Mouse (Mus musculus) limb, embryonic 15.5 days (tissue): ENCODE measurements around the gene Edem3. TPM values are rescaled to one million over a fixed set of nuclear protein-coding genes. Genes with fewer than 3 reads are reported as not detected.

Experiments
- ATAC-seq: fragments of 200-750 bp; cut with Nextera tagmentation; 2 replicates; pipeline ENCODE4 v1.8.0; 2017; ENCODE audit warnings: low read depth, moderate TSS enrichment; ENCODE audit not compliant: insufficient number of reproducible peaks, low FRiP score, low TSS enrichment
- H3K27ac ChIP-seq: fragments of 300-500 bp; sonication (generic); 2 replicates; pipeline ENCODE4 v1.5.1; 2015; ENCODE audit warnings: moderate library complexity, mild to moderate bottlenecking, inconsistent platforms
- H3K27me3 ChIP-seq: fragments of 300-500 bp; sonication (generic); 2 replicates; pipeline ENCODE4 v1.6.1; 2015; ENCODE audit warnings: inconsistent platforms
- H3K36me3 ChIP-seq: fragments of 300-500 bp; sonication (generic); 2 replicates; pipeline ENCODE4 v1.6.1; 2015; ENCODE audit warnings: inconsistent platforms
- H3K4me1 ChIP-seq: fragments of 300-500 bp; sonication (generic); 2 replicates; pipeline ENCODE4 v1.6.1; 2015; ENCODE audit warnings: inconsistent platforms
- H3K4me2 ChIP-seq: fragments of 300-500 bp; sonication (generic); 2 replicates; pipeline ENCODE4 v1.6.1; 2015; ENCODE audit warnings: mild to moderate bottlenecking, inconsistent platforms
- H3K4me3 ChIP-seq: fragments of 300-500 bp; sonication (generic); 2 replicates; pipeline ENCODE4 v1.5.1; 2015; ENCODE audit warnings: mild to moderate bottlenecking, inconsistent platforms
- H3K9ac ChIP-seq: fragments of 300-500 bp; sonication (generic); 2 replicates; pipeline ENCODE4 v1.6.1; 2015; ENCODE audit warnings: inconsistent platforms
- H3K9me3 ChIP-seq: fragments of 300-500 bp; sonication (generic); 2 replicates; pipeline ENCODE4 v1.6.1; 2016; ENCODE audit warnings: inconsistent platforms
- WGBS: fragments of 180-500 bp; shearing (Covaris S2); methylation state at CpG from one replicate; pipeline ENCODE4 v1.1.7; 2015; 5-methylcytosine and 5-hydroxymethylcytosine counted together
- polyA plus RNA-seq: library from polyadenylated mRNA; unstranded; fragments of >200 nt; fragmentation: Nextera tagmentation; extraction: Ambion mirVana; gene quantifications from 2 replicates; pipeline ENCODE4 v1.2.1, GENCODE M21; 2015

The Edem3 gene
- 16.9 and 19.1 TPM in 2 replicates for polyA plus RNA-seq

DNA sequence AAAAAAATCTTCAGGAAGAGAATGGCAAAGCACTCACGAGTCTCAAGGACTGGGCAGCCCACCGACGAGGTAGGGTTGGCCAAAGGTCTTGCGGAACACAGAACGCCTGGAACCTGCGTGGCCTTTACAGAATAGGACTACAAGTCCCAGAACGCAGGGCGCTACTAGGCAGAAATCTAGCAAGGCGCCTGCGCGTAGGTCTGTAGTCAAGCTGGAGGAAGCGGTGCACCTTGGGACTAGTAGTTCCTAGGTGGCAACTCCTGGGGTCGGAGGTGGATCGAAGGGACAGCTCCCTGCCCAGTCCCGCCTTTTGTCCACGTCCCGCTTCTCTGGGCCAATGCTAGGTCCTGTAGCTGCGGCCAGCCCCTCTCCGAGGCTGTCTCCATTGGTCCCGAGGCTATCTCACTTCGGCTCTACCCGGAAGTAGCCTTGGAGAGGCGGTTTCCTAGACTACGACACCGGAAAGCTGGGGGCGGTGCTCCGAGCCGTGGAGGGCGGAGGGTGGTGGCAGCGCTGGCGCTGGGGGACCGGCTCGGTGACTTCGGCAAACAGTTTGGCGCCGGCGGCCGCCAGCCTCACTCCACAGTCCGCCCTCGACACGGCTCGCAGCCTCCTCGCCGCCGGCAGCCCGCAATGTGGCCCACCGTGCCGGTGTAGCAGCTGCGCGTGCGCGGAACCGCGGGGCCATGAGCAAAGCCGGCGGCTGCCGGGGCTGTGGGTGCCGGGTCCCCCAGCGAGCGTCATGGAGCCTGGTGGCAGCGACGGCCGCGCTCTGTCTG lies at the start of gene Edem3:
Edem3 (plus strand) TSS at position 491 of the 779 bp plus-strand sequence.
- peak within 1 kb of the TSS; percentile 80 for H3K27ac ChIP-seq
- ATAC-seq, result peak; percentile 100
- peak within 1 kb of the TSS; percentile 97 for H3K4me3 ChIP-seq
- H3K36me3 ChIP-seq, result no peaks in the 10 kb centered on the region
- H3K27me3 ChIP-seq, result no peaks in the 10 kb centered on the region
- under 1% methylated on average over 64 of the region's 64 CpGs for WGBS
- peaks cover 21% of the 10 kb centered on the region for H3K4me1 ChIP-seq
- peak within 1 kb of the TSS; percentile 73 for H3K9ac ChIP-seq
- peak within 1 kb of the TSS; percentile 90 for H3K4me2 ChIP-seq
- no peaks in the 10 kb centered on the region for H3K9me3 ChIP-seq

DNA sequence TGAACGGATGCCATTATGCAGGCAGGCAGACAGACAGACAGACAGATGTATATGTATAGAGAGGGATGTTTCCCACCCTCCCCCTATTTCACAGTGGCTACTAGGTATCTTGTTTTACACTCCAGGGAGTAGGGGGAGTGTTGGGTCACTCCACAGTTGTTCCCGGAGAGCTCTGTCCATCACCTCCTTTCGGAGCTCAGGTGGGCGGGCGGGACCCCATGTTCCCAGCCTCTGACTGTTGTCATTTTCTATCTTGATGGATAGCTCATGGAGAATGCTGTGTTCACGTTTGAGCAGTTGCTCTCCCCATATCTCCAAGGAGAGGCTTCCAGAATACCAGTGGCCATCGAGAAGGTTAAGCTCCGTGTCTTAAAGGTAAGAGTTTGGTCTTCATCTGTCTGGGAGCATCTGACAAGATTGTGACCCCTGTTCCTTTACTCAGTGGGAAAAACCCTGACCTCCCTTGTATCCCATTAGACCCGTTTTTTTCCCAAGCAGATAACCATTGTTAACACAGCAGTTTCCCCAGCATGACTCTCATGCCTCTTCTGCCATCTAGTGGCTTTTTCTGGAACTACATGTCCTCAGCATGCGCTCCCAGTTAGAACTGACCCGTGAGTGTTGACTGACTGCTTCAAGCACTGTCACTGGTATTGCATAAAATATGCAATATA lies 49.3 kb upstream of the Edem3 start:
- Histone ChIP-seq H3K27me3 (no peaks in the 10 kb centered on the region), H3K4me3 (no peak overlapping the region), H3K36me3 (no peaks in the 10 kb centered on the region), H3K4me1 (0 out of 2 replicates have a peak, but pooled peaks cover 16% of the 10 kb centered on the region), H3K27ac (no peak overlapping the region), H3K9ac (no peak overlapping the region), H3K9me3 (no peaks in the 10 kb centered on the region), H3K4me2 (no peak overlapping the region)
- ATAC-seq, result no peak
- WGBS, result 34% methylated on average over 11 of the region's 11 CpGs

DNA sequence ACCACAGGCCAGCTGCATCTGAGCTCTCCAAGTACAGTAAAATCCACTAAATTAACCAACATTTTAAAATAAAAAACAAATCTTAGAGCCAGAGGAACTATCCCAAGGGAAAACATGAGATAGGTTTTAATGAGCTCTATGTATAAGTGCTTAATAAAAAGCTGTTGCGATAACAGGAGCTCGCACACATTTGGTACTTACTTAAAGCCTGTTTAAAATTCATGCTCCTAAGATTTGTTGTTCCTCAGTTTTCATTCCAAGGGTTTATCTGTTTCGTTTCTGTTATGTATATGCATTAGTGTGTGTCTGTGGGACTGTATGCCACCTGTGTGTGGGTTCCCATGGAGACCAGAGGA lies 48.8 kb upstream of the Edem3 start:
- no peaks in the 10 kb centered on the region for H3K27me3 ChIP-seq
- 0 out of 2 replicates have a peak, but pooled peaks cover 16% of the 10 kb centered on the region for H3K4me1 ChIP-seq
- no peak overlapping the region for H3K27ac ChIP-seq
- H3K4me3 ChIP-seq, result no peak overlapping the region
- H3K36me3 ChIP-seq, result no peaks in the 10 kb centered on the region
- H3K4me2 ChIP-seq, result no peak overlapping the region
- H3K9ac ChIP-seq, result no peak overlapping the region
- H3K9me3 ChIP-seq, result no peaks in the 10 kb centered on the region
- no peak for ATAC-seq
- 76% methylated on average over 3 of the region's 3 CpGs for WGBS

DNA sequence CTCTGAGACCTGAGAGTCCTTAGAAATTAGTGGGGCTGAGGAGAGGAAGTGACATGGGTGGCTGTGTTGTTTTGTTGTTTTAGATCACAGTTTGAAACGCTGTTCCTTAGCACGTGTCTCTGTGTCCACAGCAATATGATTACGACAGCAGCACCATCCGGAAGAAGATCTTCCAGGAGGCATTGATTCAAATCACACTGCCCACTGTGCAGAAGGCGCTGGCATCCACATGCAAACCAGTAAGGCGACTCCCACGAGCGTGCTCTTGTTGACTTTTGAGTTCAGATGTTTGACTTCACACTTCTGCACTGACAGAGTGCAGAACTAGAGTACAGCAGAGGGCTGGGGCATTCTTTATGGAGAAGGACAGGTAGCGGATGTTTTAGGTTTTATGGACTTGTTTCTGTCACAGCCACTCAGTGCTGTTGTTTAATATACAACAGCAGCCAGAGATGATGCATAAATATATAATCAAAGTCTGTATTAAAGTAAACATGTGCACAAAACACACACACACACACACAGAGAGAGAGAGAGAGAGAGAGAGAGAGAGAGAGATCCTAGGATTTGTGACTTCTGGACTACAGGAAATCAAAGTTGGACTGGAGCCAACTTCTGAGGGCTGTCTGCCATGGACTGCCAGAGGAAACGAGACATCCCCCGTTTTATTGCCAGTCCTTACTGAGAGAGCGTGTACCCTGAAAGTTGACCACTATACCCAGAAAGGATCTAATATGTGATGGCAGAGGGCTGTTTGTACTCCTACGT lies 46.0 kb upstream of the Edem3 start:
- H3K36me3 ChIP-seq, result no peaks in the 10 kb centered on the region
- ATAC-seq, result no peak
- 0 out of 2 replicates have a peak, but pooled peaks cover 16% of the 10 kb centered on the region for H3K4me1 ChIP-seq
- no peak overlapping the region for H3K4me3 ChIP-seq
- no peaks in the 10 kb centered on the region for H3K27me3 ChIP-seq
- 0 out of 2 replicates have a peak overlapping the region, but pooled peaks have one; percentile 51 for H3K27ac ChIP-seq
- no peaks in the 10 kb centered on the region for H3K9me3 ChIP-seq
- 41% methylated on average over 13 of the region's 13 CpGs for WGBS
- no peak overlapping the region for H3K9ac ChIP-seq
- H3K4me2 ChIP-seq, result no peak overlapping the region

DNA sequence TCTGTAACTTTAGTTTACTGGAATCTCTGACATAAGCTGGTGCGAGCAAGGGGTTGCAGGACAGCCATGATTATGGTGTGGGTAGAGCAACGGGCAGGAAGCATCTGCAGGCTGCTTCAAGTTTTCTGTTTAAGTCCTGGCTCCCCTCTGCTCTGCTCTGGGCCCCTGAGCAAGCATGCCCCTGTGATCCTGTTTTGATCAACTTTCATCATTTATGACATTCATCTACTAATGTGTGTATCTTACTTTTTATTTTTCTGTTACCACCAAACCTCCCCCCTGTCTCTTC lies 45.5 kb upstream of the Edem3 start:
- WGBS, result 26% methylated on average over 2 of the region's 2 CpGs
- H3K4me1 ChIP-seq, result 0 out of 2 replicates have a peak, but pooled peaks cover 16% of the 10 kb centered on the region
- no peak overlapping the region for H3K9ac ChIP-seq
- ATAC-seq, result no peak
- H3K4me2 ChIP-seq, result no peak overlapping the region
- no peaks in the 10 kb centered on the region for H3K9me3 ChIP-seq
- H3K4me3 ChIP-seq, result no peak overlapping the region
- 0 out of 2 replicates have a peak overlapping the region, but pooled peaks have one; percentile 51 for H3K27ac ChIP-seq
- H3K27me3 ChIP-seq, result no peaks in the 10 kb centered on the region
- no peaks in the 10 kb centered on the region for H3K36me3 ChIP-seq

DNA sequence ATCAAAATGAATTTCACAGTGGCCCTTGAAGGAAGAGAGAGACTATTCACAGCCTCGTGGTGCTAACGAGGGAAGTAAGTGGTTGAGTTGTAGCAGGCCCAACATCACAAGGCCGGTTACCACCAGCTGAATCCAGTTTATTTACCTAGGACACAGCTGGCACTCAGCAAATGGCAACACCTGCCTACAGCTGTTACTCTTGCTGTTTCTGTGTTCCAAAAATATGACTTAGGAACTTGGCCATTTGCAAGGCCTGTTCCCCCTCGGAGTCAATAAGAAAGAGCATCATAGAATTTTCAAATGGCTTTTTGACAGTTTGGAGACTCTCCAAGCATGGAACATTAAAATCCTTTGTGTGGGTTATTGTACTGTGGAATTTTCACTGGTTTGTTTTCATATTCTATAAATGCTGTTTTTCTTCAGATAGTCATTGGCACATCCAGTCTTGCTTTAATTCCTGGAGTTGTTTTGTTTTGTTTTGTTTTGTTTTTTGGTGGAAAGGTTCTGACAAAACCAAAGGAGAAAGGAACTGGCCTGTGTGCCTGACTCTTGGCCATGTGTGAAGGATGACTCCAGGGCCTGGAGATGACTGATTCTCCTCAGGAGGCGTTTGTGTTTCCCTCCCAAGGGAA lies 44.6 kb upstream of the Edem3 start:
- ATAC-seq, result no peak
- Histone ChIP-seq H3K27ac (no peak overlapping the region), H3K4me3 (no peak overlapping the region), H3K4me1 (0 out of 2 replicates have a peak, but pooled peaks cover 16% of the 10 kb centered on the region), H3K9me3 (no peaks in the 10 kb centered on the region), H3K9ac (no peak overlapping the region), H3K4me2 (no peak overlapping the region), H3K27me3 (no peaks in the 10 kb centered on the region), H3K36me3 (no peaks in the 10 kb centered on the region)
- 39% methylated on average over 5 of the region's 5 CpGs for WGBS

DNA sequence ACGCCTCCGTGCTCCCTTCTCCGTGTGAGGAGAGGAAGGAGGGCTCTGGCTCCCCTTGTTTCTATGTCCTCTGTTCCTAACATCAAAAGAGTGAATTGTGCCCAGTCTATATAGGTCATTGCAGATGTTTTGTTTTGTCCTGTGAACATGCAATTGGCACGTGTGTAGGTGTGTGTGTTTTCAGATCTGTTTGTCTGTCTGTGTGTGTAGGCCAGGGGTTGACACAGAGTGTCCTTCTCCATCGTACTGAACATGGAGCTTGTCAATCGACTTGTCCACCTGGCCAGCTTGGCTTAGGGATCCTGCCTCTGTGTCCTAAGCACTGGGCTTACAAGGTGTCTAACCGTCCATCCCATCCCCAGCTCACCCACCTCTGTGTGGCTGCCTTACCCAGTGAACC lies 44.1 kb upstream of the Edem3 start:
- H3K27ac ChIP-seq, result no peak overlapping the region
- H3K9ac ChIP-seq, result no peak overlapping the region
- WGBS, result 69% methylated on average over 7 of the region's 7 CpGs
- no peaks in the 10 kb centered on the region for H3K36me3 ChIP-seq
- H3K27me3 ChIP-seq, result no peaks in the 10 kb centered on the region
- H3K4me1 ChIP-seq, result 0 out of 2 replicates have a peak, but pooled peaks cover 13% of the 10 kb centered on the region
- H3K4me3 ChIP-seq, result no peak overlapping the region
- no peak for ATAC-seq
- no peak overlapping the region for H3K4me2 ChIP-seq
- H3K9me3 ChIP-seq, result no peaks in the 10 kb centered on the region

DNA sequence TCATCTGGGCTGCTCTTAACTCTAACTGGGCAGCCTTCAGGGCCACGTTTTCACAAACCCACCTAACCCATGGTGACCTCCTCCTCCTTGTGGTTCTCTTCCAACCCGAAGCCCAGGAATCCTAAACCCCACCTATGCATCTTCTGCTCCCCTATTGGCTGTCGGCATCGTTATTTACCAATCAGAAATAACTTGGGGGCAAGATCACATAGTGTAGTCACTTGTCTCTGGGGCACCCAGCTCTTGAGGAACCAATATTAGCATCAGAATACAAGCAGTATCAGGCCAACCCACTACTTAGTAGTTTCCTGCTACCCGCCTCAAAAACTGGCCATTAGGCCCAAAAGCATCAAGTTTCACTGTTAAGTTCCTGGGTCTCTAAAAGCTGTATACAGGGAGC lies 42.5 kb upstream of the Edem3 start:
- Histone ChIP-seq H3K9me3 (no peaks in the 10 kb centered on the region), H3K27ac (no peak overlapping the region), H3K36me3 (no peaks in the 10 kb centered on the region), H3K4me3 (no peak overlapping the region), H3K9ac (no peak overlapping the region), H3K4me1 (0 out of 2 replicates have a peak, but pooled peaks cover 13% of the 10 kb centered on the region), H3K27me3 (no peaks in the 10 kb centered on the region), H3K4me2 (no peak overlapping the region)
- ATAC-seq, result no peak
- WGBS, result 39% methylated on average over 5 of the region's 5 CpGs

DNA sequence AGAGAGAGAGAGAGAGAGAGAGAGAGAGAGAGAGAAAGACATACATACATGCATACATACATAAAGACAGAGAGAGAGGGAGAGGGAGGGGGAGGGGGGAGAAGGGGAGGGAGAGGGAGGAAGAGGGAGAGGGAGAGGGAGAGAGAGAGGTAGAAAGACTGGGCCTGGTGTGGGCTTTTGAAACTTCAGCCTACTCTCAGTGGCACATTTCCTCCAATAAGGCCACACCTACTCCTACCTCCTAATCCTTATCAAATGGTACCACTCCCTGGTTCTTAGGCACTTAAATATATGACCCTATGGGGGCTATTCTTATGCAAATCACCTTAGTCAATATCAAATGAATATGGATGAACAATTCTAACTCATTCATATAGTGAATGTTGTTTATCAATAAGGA lies 41.5 kb upstream of the Edem3 start:
- H3K9ac ChIP-seq, result no peak overlapping the region

DNA sequence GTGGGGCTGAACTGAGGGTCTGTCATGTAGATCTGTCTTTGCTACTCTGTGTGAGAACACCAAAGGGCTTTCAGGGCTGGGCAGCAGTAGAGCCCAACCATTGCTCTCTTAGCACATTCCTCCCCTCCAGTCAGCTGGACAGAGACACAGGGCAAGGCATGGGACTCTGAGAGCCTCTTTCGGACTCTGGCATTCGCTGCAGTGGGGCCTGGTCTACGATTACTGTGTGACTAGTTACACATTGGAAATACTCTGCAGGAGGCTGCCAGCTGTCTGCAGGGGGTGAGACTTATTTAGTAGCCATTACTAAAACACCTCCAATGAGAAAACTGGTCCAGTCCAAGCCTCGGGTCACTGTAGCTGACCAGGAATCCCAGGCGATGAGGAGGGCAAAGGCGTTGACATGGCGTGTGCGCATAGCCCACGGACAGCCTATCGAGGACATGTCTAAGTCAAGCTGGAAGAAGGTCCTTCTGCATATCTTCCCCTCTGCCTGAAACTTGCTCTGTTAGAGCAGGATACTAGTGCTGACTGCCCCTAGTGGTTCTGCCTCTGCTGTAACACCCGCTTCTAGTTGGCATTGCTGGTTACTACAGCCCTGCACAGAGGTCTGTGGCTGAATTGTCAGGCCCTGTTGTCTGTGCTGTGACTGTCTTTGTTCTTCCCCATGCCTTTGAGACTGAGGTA lies 39.0 kb upstream of the Edem3 start:
- no peak for ATAC-seq
- whole genome bisulfite sequencing, result 79% methylated on average over 11 of the region's 11 CpGs
- Histone ChIP-seq H3K4me2 (no peak overlapping the region), H3K9me3 (no peaks in the 10 kb centered on the region), H3K9ac (no peak overlapping the region), H3K4me3 (no peak overlapping the region), H3K4me1 (no peaks in the 10 kb centered on the region), H3K27me3 (no peaks in the 10 kb centered on the region), H3K36me3 (no peaks in the 10 kb centered on the region), H3K27ac (no peak overlapping the region)

More for the DNA sequence above, 41.5 kb upstream of the Edem3 start:
- ATAC-seq, result no peak
- 0 out of 2 replicates have a peak, but pooled peaks cover 13% of the 10 kb centered on the region for H3K4me1 ChIP-seq
- H3K27ac ChIP-seq, result no peak overlapping the region
- H3K36me3 ChIP-seq, result no peaks in the 10 kb centered on the region
- H3K9me3 ChIP-seq, result no peaks in the 10 kb centered on the region
- no peak overlapping the region for H3K4me2 ChIP-seq
- no peaks in the 10 kb centered on the region for H3K27me3 ChIP-seq
- H3K4me3 ChIP-seq, result no peak overlapping the region

DNA sequence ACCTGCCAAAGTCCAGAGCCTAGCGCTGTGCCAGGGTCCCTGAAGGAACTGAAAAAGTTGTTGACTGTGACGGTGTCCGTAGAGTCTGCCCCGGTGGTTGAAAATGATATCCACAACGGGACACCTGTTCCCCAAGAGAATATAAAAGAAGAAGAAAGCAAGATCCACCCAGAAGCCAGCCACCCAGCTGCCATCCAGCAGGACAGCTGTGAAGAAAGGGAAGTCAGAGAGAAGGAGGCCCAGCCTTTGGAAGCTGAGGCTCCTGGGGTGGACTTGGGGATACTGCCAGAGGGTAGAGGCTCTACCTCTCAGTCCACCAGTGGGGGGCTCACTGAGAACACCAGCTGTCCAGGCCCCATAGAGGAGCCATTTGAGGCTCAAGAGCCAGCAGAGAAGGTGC lies 37.5 kb upstream of the Edem3 start:
- Histone ChIP-seq H3K27me3 (no peaks in the 10 kb centered on the region), H3K4me3 (no peak overlapping the region), H3K4me2 (no peak overlapping the region), H3K9ac (no peak overlapping the region), H3K27ac (no peak overlapping the region), H3K36me3 (no peaks in the 10 kb centered on the region), H3K4me1 (no peaks in the 10 kb centered on the region), H3K9me3 (no peaks in the 10 kb centered on the region)
- 85% methylated on average over 5 of the region's 5 CpGs for WGBS
- ATAC-seq, result no peak
